Mouse (Mus musculus) lung, adult 2 months (tissue): ENCODE data around the gene Atp8a2. TPM values are rescaled to one million over a fixed set of nuclear protein-coding genes. Genes with fewer than 3 reads are reported as not detected.

Experiments
- DNase-seq: peaks from one replicate; pipeline ENCODE4 v3.0.0; 2022
- H3K4me1 ChIP-seq: fragments of 200-500 bp; 2 replicates; pipeline ENCODE4 v1.6.1; 2011; ENCODE audit warnings: low read length; ENCODE audit not compliant: control insufficient read depth, insufficient read depth
- H3K4me3 ChIP-seq: fragments of 200-500 bp; replicated peaks from 2 replicates; pipeline ENCODE3; 2011; ENCODE audit warnings: low read depth, mild to moderate bottlenecking, control low read depth, low read length; ENCODE audit errors: extremely low read depth
- CTCF ChIP-seq: fragments of 200-500 bp; IDR thresholded peaks from 2 replicates; pipeline ENCODE4 v1.5.1; 2011; ENCODE audit warnings: mild to moderate bottlenecking, low read length, control low read depth; ENCODE audit not compliant: insufficient read depth
- POLR2A ChIP-seq: fragments of 200-500 bp; IDR thresholded peaks from 2 replicates; pipeline ENCODE4 v1.6.1; 2011; ENCODE audit warnings: low read depth, mild to moderate bottlenecking, control low read depth, low read length, borderline replicate concordance; ENCODE audit errors: extremely low read depth
- WGBS: fragments of 180-500 bp; shearing (Covaris S2); methylation state at CpG from one replicate; pipeline ENCODE4 v1.1.7; 2018; 5-methylcytosine and 5-hydroxymethylcytosine counted together
- polyA plus RNA-seq: library from polyadenylated mRNA; depleted of rRNA; stranded (reverse); fragments of >200 nt; gene quantifications from 2 replicates; pipeline ENCODE4 v1.2.3, GENCODE M21; 2012

Atp8a2 gene
- polyA plus RNA-seq, 1 experiment, result 0.98 TPM

DNA sequence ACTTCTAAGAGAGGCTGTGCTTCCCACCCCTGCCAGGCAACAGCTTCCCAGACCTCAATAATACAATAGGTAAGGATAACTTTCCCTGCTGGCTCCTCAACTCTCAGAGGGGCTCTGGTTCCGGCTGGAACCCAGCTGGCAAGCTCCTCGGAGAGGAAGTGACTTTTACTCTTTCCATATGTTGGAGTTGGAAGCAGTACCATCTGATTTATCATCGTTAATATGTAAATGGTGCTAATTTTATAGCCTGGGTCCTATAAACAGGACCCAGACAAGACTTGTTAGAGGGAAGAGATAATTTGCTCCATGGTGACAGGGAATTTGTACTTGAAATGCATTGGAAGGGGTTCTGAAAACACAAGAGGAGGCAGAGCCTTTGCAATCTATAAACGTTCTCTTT, 507.4 kb downstream of the Atp8a2 start:
- no peak for TF ChIP-seq CTCF
- TF ChIP-seq POLR2A, result no peak
- no peaks in the 10 kb centered on the region for H3K4me1 ChIP-seq
- 59% methylated on average over 4 of the region's 4 CpGs for WGBS
- no peak overlapping the region for H3K4me3 ChIP-seq
- DNase-seq, result no peak

DNA sequence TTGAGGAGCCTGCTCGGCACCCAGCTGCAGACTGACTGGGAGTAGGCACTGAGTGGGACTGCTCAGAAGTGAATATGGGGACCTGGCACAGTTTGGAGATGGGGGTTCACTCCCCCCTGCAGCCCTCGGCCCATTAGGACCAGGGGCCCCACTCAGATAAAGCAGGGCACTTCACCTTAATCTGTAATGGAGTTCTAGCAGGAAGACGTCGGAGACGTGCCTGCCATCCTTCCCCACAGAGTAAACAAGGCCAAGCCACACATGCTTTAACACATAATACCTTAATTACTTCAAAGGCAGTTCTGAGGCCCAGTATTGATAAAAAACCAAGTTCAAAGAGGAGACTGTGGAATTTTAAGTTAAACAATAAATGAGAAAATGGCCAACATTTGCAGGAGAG, 510.8 kb downstream of the Atp8a2 start:
- no peak overlapping the region for H3K4me3 ChIP-seq
- no peaks in the 10 kb centered on the region for H3K4me1 ChIP-seq
- DNase-seq, result no peak
- TF ChIP-seq CTCF (no peak), POLR2A (no peak)
- 60% methylated on average over 5 of the region's 5 CpGs for WGBS

DNA sequence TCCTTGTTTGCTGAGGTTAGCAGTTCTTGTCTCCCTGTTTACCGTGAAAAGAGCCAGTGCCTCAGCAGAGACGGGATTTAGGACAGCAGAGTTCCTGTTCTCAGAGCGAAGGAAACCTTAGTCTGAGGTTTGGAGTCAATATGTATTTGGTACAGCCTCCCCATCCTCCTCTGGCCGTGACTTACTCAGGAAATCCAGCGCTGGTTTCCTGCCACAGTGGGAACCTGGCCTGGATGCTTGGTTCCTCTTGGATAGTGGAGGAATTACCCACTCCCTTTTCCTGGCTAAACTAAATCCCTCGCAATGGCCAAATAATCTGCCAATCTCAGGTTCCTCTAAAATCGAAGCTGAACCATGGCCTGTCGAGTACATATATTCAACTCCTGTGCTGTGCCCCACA, 511.6 kb downstream of the Atp8a2 start:
- no peaks in the 10 kb centered on the region for H3K4me1 ChIP-seq
- DNase-seq, result no peak
- 51% methylated on average over 8 of the region's 8 CpGs for WGBS
- TF ChIP-seq POLR2A (no peak), CTCF (no peak)
- no peak overlapping the region for H3K4me3 ChIP-seq

DNA sequence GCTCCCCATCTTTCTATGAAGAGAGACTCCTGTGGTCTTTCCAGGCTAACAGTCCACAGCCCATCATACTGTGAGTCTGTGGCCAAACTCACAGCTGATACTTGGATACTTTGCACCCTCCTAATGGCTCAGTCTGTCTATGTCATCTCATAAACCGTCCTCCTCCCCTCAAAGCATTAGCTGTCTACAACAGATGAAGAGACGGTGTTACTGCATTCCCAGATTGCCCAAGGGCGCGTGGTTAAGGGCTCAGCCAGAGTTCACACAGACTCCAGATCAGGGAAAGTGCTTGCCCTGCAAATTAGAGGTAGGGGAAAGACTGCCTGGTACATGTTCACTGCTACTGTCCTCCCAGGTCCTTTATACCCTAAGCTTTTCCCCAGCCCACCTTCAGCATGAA, 515.1 kb downstream of the Atp8a2 start:
- 66% methylated on average over 4 of the region's 4 CpGs for WGBS
- no peak for TF ChIP-seq POLR2A
- no peak for TF ChIP-seq CTCF

DNA sequence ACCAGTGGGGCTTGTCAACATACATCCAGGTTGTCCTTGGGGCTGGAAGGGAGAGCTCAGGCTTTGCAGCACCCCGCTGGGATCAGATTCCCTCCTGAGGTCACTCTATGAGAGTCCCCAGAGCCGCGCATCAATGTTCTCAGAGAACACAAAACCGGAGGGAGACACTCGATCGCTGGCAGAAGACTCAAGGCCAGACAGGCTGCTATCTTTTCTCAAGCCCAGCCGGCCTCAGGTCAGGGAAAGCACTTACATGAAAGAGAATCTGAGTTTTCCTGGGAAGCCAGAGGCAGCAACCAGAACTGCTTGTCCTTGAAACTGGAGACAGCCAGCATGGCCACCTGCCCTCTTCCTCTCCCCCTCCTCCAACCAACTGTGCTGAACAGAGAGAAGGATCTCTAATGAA, 519.4 kb downstream of the Atp8a2 start:
- no peak for DNase-seq
- WGBS, result 73% methylated on average over 7 of the region's 7 CpGs
- no peak overlapping the region for H3K4me3 ChIP-seq
- no peak for TF ChIP-seq POLR2A
- TF ChIP-seq CTCF, result no peak
- no peaks in the 10 kb centered on the region for H3K4me1 ChIP-seq

More for the DNA sequence above, 515.1 kb downstream of the Atp8a2 start:
- DNase-seq, result no peak
- H3K4me3 ChIP-seq, result no peak overlapping the region
- H3K4me1 ChIP-seq, result no peaks in the 10 kb centered on the region

DNA sequence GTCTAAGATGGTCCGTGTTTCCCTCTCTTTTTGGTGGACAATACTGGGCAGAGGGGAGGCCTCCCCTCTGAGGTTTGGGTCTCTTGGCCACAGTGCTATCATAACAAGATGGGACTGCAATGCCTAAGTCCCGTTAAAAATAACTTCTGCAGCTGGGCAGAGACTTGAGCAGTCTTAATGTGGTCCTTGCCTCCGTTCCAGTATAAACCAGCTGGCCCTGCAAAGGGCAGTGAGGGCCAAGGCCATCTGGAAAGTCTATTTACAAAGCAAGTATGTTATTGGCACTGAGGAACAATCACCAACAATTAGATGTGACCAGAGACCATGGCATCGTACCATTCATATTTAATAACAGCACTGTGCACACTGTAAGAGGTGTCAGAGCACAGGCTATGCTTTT, 521.6 kb downstream of the Atp8a2 start:
- H3K4me3 ChIP-seq, result no peak overlapping the region
- no peaks in the 10 kb centered on the region for H3K4me1 ChIP-seq
- 57% methylated on average over 4 of the region's 4 CpGs for WGBS
- TF ChIP-seq CTCF (no peak), POLR2A (no peak)
- DNase-seq, result no peak

DNA sequence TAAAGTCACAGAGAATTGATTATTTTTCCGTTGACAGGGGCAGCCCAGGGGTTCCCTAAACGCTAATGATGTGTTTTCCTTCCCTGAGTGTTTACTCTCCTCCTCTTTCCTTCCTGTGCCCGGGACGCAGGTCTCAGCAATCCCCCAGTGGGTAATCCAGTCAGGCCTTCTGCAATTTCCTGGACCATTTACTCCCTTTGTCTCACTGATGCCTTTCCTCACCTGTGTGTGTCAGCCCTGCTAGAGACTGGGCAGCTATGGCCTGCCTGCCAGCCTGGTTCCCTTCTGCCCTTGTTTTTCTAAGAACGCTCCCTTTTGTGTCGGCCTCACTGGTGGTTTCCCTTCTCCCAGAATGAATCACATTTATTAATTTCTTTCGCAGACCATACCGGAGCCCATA, 522.4 kb downstream of the Atp8a2 start:
- Histone ChIP-seq H3K4me1 (no peaks in the 10 kb centered on the region), H3K4me3 (no peak overlapping the region)
- TF ChIP-seq CTCF, result no peak
- TF ChIP-seq POLR2A, result no peak
- no peak for DNase-seq
- 27% methylated on average over 8 of the region's 8 CpGs for WGBS

DNA sequence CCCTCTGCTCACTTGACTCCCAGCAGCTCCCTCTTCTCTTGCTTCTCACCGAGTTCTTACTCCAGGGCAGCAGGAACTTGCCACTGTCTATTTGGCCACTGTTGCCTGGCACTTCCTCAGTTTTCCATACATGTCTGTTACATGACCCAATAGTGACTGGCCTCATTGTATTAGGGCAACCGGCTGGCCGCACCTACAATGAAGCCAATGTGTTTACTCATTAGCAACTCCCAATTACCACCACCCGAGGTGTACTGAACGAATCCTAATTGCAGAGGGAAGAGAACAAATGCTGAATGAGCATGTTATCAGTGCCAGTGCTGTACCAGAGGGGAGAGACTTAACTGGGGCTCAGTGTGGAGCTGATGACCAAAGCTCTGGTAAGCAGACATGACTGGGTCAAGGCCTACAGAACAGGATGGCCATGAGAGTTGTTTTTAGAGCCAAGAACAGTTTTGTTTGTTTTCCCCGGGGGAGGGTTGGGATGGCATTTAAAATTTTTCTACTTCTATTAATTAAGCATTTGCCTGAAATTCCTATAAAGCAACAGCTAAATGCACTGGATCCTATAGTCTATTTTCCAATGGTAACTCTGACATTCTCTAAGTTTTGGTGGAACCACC, 524.0 kb downstream of the Atp8a2 start:
- 84% methylated on average over 6 of the region's 6 CpGs for WGBS
- H3K4me3 ChIP-seq, result no peak overlapping the region
- DNase-seq, result no peak
- TF ChIP-seq CTCF, result no peak
- no peak for TF ChIP-seq POLR2A
- H3K4me1 ChIP-seq, result no peaks in the 10 kb centered on the region

DNA sequence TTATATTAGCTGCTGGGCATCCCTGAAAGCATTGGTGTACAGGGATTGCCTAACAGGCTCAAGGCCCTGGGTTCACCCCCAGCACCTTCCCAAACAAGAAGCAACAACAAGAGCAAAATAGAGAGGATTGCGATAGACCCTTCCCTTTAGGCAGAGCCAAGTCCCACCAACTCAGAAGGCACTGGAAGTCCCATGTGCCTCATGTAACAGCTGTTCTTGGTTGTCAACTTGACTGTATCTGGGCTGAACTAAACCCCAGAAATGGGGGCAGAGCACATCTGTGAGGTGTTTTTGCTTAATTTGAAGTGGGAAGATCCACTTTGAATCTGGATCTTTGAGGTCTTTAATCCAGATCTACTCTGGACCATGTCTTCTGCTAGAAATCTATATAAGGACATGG, 539.9 kb downstream of the Atp8a2 start:
- Histone ChIP-seq H3K4me3 (no peak overlapping the region), H3K4me1 (no peaks in the 10 kb centered on the region)
- WGBS, result 100% methylated on average over 1 of the region's 1 CpGs
- TF ChIP-seq CTCF (no peak), POLR2A (no peak)
- no peak for DNase-seq

DNA sequence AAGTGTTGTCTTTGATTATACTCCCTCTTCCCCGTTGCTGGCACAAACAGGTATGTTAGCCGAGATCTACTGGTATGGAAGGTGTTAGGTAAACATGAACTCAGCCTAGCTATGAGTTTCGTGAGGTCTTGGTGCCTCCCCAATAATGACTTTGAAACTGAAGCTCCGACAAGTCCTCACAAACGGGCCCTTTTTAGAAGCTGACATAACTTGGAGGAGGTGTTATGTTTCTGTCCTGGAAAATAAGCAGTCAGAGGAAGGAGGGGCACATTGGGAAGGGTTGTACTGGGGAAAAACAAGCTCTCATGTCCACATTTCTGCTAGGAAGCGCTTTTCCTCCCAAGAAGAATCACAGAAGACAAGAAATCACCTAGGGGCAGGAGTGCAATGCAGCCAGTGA, 540.4 kb downstream of the Atp8a2 start:
- TF ChIP-seq POLR2A (no peak), CTCF (no peak)
- WGBS, result 55% methylated on average over 6 of the region's 6 CpGs
- DNase-seq, result no peak
- Histone ChIP-seq H3K4me3 (no peak overlapping the region), H3K4me1 (no peaks in the 10 kb centered on the region)
